Comparison of ENCODE assay signal across 15 mouse cellular contexts in the genomic region with DNA sequence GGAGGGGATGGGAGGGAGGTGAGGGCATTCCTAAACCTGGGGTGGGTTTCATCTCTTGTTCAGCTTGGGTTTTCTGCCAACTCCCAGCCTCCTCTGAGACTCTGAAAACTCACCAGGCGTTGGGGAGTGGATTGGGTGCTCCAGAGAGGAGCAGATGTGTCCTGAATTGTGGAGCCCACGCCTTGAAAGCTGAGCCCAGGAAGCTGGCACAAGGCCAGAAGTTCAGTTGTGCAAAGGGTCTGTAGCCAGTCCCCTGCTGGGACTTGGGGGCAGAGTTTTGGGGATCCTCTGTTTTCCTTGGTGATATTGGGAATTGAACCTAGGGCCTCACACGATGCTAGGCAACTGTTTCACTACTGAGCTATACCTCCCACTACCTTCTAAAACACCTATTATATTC.
"Had no signal": no experiment of that assay in that cellular context is flagged by ENCODE, and none has a peak within 500 bp of the region (broad histone marks: within the 10 kb centered on the region; RNA-seq: fewer than 3 reads in every experiment).

No protein-coding gene starts in this region.

- H3K4me3 ChIP-seq: kidney, embryonic 15.5 days; left cerebral cortex, adult 2 months; limb, embryonic 10.5 days; liver, embryonic 13.5 days; megakaryocyte, embryonic 14.5 days; stomach, embryonic 15.5 days had no signal

- DNase-seq: kidney, adult 2 months; kidney, postnatal 25 days; liver, embryonic 13.5 days; lung, adult 2 months; lung, postnatal 14 days; spleen, adult 18-20 months; thymus, postnatal 36 days had no signal

- H3K27me3 ChIP-seq: kidney, embryonic 15.5 days; stomach, embryonic 15.5 days had no signal

- H3K27ac ChIP-seq: kidney, embryonic 15.5 days; left cerebral cortex, adult 2 months; limb, embryonic 10.5 days; liver, embryonic 13.5 days; macrophage; stomach, embryonic 15.5 days had no signal

- H3K4me2 ChIP-seq: kidney, embryonic 15.5 days; liver, embryonic 13.5 days; midbrain, embryonic 11.5 days; stomach, embryonic 15.5 days had no signal

- H3K9me3 ChIP-seq: kidney, embryonic 15.5 days; limb, embryonic 10.5 days; liver, embryonic 13.5 days; megakaryocyte, embryonic 14.5 days; stomach, embryonic 15.5 days had no signal

- H3K36me3 ChIP-seq: kidney, embryonic 15.5 days; limb, embryonic 10.5 days; liver, embryonic 13.5 days; stomach, embryonic 15.5 days had no signal

- ATAC-seq: midbrain, embryonic 16.5 days had no signal

- H3K9ac ChIP-seq: kidney, embryonic 15.5 days; liver, embryonic 13.5 days; stomach, embryonic 15.5 days had no signal

- H3K4me1 ChIP-seq: kidney, embryonic 15.5 days; stomach, embryonic 15.5 days had no signal
